Mouse (Mus musculus) layer of hippocampus, adult 18-20 months (tissue): ENCODE measurements around the gene Dnah6. TPM values are rescaled to one million over a fixed set of nuclear protein-coding genes. Genes with fewer than 3 reads are reported as not detected.

Experiments
- DNase-seq, 2 experiments: peaks; one replicate each; pipeline ENCODE4 v3.0.0; 2022; ENCODE audit warnings: low spot score in 2 of 2
- long read RNA-seq: library from polyadenylated mRNA; stranded (forward); transcript quantifications from one replicate; pipeline ENCODE4 v2.0.0, GENCODE M21; 2021
- total RNA-seq, 2 experiments: library from RNA; stranded (reverse); gene quantifications; 2 replicates each; pipeline ENCODE4 v1.2.3; 2021

Gene Dnah6
- total RNA-seq, result 1 to 10 TPM in 1 of 2 experiments, under 1 TPM in 1; 0.76 to 1.1 TPM
- long read RNA-seq, result 0 reads

GRCm38 (mm10) chr6:73221189-73221957 is at the start of gene Dnah6:
Gene Dnah6, minus strand, starts transcription at chr6:73221651.
- peak; percentile 88 to 94 for DNase-seq

DNA sequence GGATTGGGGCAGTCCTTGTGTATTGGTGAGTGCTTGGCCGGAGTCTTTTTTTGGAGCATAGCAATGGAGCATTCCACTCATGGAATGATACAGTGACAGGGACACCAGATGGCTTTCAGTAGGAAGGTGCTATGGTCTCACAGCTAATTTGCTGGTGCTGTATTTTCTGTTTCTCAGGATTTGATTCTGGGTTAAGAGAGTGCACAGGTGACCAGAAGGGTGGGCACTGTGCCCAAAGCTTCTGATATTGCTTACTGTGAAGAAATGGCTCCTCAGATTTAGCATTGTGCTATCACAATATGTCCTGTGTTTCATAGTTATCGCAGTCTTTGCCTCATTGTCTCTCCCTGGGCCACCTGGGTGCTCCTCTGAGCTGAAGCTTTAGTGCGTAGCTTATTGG is 47.9 kb upstream of the Dnah6 start:
- no peak for DNase-seq

GRCm38 (mm10) chr6:73267738-73268311 is 46.4 kb upstream of the Dnah6 start:
- DNase-seq, result no peak

- no peak for DNase-seq
These were observed 43.4 kb upstream of the Dnah6 start for GRCm38 (mm10) chr6:73264801-73265200.

DNA sequence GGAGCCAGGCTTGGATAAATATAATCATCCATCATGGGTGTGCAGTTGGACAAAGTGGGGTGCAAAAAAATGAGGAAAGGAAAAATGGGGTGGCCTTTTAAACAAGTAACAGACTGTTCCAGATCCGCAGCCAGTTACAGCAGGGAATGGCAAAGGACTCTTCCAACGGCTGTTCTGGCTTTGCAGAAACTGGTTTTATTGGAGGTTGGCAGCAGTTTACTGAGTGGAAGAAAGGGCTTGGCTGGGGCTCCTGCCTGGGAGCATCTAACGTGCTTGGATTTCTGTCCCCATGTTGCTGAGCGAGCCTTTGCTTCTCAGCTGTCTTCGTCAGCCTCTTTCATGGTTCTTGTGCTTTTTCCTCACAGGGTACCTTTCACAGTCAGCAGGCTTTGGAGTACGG is 38.7 kb upstream of the Dnah6 start:
- DNase-seq, result peak in 1 of 2 experiments; percentile 70

DNA sequence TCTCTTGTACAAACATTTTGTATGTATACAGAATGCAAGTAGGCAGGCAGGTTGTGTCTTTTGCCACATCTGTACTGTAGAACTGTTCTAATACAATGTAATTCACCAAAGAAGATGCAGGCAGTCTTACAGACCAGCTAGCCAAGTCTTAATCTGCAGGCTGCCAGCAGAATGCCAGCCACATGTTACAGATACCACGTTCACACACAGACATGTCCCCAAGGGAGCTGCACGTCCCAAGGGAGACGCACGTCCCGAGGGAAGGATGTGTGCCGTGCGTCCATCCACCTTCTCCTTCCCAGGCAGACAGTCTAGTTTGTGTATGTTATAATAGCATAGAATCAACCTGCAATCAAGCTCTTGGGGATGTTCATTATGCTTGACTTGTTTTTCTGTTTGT is 35.6 kb upstream of the Dnah6 start:
- DNase-seq, result no peak

GRCm38 (mm10) chr6:73254307-73255228 is 33.1 kb upstream of the Dnah6 start:
- DNase-seq, result no peak

DNA sequence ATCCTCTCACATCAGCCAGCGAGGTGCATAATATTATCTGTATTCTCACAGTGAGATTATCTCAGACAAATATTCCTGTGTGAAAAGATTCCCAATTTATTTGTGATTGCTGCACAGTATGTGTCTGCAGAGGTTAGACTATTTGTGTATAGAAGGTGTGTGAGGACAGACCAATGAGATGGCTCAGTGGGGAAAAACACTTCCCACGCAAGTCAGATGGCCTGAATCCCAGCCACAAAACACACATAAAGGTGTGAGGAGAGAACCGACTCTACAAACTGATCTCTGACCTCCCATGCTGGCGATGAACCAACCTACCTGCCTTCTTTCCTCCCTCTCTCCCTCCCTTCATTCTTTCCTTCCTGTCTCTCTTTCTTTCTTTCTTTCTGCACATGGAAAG is 32.1 kb upstream of the Dnah6 start:
- DNase-seq, result no peak

DNA sequence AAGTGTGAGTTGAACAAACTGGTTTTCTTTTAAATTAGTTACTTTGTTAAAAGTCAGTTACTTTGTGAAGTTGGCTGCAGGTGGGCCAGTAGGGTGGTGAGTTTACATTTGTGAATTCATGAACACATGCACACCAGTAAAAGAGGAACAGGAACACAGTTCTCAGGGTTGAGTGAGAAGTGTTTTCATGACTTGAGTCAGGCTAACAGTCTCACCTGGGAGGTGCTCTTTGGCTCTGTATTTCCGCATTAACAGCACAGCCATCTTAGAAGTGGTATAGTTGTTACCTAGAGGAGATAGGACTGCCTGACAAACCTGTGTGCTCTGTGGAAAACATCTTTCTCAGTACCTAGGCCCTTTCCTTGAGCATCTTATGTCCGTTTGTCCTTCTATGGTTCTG is 31.6 kb upstream of the Dnah6 start:
- DNase-seq, result no peak

GRCm38 (mm10) chr6:73252396-73252795 is 30.9 kb upstream of the Dnah6 start:
- DNase-seq, result no peak

DNA sequence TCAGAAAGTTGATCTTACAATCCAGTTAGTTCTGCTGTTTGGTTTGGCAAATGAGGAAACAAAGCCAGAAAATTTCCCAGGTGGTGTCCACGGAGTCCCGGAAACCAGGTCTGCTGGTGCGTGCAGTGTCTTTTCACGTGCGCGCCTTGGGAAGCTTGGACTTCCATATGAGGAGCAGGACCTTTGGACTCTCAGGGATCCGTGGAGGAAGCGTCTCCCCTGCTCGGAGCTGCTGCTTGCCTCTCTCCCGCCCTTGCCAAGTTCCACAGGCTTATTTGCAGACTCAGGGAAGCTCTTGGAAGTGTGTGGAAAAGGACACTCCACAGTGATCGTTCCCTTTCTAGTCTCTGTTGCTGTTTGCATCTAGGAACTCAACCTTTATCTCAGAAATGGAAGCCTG is 29.9 kb upstream of the Dnah6 start:
- DNase-seq, result no peak

- DNase-seq, result no peak
These were observed 28.4 kb upstream of the Dnah6 start for GRCm38 (mm10) chr6:73249851-73250250.

DNA sequence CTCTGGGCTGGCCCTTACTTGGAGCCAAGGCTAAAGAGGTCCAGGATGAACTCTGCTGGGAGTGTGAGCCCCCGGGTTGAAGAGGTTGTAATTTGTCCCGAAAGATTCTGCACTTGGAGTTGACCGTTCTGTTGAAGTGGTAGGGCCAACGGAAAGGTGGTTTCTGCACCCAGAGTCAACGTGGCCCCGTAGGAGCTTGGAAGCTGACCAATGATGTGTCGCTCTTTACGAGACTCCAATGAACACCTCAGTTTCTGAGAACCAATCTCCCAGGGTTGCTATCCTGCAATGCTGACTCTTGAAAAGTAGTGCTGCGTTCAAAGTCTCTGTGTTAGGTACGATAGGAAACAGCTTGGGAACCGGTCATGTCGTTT is 27.6 kb upstream of the Dnah6 start:
- no peak for DNase-seq

GRCm38 (mm10) chr6:73248237-73249048 is 27.0 kb upstream of the Dnah6 start, which contains the start of gene Suclg1:
Gene Suclg1, plus strand, starts transcription at chr6:73248382.
- peak; percentile 89 to 95 for DNase-seq

- no peak for DNase-seq
These were observed 26.0 kb upstream of the Dnah6 start for GRCm38 (mm10) chr6:73247452-73247851.

GRCm38 (mm10) chr6:73246821-73247220 is 25.4 kb upstream of the Dnah6 start:
- no peak for DNase-seq

DNA sequence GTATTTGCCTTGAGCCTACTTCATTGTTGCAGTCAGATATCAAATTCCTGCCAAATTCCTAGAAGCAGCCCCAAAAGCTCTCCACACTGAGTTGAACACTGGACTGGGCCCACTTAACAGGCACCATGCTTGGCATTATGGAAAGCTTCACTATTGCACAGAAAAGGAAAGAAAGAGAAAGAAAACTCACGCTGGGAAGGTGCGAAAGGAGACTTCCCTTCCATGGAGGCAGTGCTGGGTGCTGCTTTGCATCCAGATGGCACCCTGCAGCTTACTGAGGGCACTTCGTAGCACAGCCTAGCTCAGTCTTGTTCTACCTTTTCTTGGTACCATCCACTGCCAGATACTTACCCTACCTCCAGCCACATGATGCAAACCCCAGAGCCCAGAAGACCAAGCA is 14.2 kb upstream of the Dnah6 start:
- no peak for DNase-seq

GRCm38 (mm10) chr6:73234302-73234900 is 12.9 kb upstream of the Dnah6 start:
- DNase-seq, result no peak

GRCm38 (mm10) chr6:73233202-73233726 is 11.8 kb upstream of the Dnah6 start:
- DNase-seq, result no peak

GRCm38 (mm10) chr6:73232152-73232584 is 10.7 kb upstream of the Dnah6 start:
- no peak for DNase-seq
